Mouse (Mus musculus) lung, adult 18-20 months (tissue): Measurements from ENCODE around the gene Clock.
A peak's percentile ranks its signal among the peaks of the same experiment; 100 is the strongest.

Experiments used
- DNase-seq, 2 experiments: peaks; one replicate each; pipeline ENCODE4 v3.0.0; 2022; ENCODE audit warnings: mixed read lengths in 2 of 2

The Clock gene

GRCm38 (mm10) chr5:76176841-76177240 lies 127.8 kb downstream of the Clock start:
- no peak for DNase-seq

GRCm38 (mm10) chr5:76176411-76176810 lies 128.2 kb downstream of the Clock start:
- DNase-seq, result peak in 1 of 2 experiments; percentile 21

DNA sequence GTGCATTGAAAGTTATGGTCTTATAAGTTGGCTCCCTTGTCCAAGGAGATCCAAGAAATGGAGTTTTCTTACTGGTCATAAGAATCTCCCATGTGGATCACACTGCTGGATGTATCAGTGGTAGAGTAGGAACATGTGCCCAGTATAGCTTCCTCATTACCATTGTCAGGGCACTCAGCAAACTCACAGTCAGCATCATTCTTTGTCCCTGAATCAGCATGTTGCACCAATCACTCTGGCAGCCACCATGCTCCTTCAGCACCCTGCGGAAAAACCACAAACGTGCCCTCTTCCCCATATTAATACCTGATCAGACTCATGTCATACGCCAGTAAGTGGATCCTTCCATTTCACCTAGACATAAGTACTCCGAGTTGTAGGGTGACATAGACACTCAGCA lies 129.5 kb downstream of the Clock start:
- no peak for DNase-seq

- DNase-seq, result no peak
Observed at GRCm38 (mm10) chr5:76171039-76171438, 133.6 kb downstream of the Clock start.

- no peak for DNase-seq
Observed at GRCm38 (mm10) chr5:76170522-76170921, 134.1 kb downstream of the Clock start.

- DNase-seq, result no peak
Observed at GRCm38 (mm10) chr5:76164827-76165226, 139.8 kb downstream of the Clock start.

GRCm38 (mm10) chr5:76163828-76164390 lies 140.7 kb downstream of the Clock start:
- DNase-seq, result no peak

DNA sequence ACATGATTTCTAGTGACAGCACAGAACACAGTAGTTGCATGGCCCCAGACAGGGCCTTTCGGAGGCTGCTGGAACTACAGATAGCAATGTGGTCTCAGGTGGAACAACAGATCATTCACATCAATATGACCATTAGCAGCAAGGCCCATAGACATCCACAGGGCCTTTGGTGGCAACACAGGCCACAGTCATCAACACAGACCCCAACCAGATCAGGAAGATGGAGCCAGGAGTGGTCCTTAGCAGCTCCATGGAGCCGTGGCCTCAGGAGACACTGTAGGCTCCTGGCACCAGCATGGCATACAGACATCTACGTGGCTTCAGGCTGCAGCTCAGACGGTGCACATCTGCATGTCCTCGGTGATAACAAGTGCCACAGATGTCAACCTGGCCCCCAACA lies 141.7 kb downstream of the Clock start:
- no peak for DNase-seq

GRCm38 (mm10) chr5:76161491-76161890 lies 143.1 kb downstream of the Clock start:
- no peak for DNase-seq

DNA sequence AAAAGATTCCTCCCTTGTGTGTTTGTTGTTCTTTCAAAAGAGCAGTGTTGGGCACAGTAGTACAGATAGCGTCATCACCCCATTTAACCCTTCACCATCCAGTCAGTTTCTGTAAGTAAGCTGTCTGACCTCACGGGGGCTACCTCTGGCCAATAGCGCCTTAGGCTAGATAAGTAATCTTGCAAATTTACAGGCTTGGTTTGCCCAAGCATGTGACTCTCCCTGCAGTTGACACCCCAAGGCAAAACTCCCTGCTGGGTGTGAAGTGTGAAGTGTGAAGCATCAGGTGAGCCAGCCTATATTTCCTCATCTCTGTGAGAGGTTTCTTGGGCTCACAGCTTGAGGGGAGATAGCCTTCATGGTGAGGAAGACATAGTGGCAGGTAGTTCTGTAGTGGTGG lies 144.5 kb downstream of the Clock start:
- no peak for DNase-seq
